Mouse (Mus musculus): ENCODE results near the gene C1galt1c1. TPM values are rescaled to one million over a fixed set of nuclear protein-coding genes. Genes with fewer than 3 reads are reported as not detected.

The C1galt1c1 gene
- polyA plus RNA-seq, 1 experiment from 2014 or later, result 32.5 TPM

- Histone ChIP-seq H3K27ac (peak overlapping the region; percentile 86), H3K4me3 (replicated peaks) (peak overlapping the region; percentile 53), H3K4me2 (peak overlapping the region; percentile 58), H3K4me1 (no peaks in the 10 kb centered on the region), H3K9me3 (replicated peaks) (no peaks in the 10 kb centered on the region), H3K27me3 (no peaks in the 10 kb centered on the region), H3K9ac (peak overlapping the region; percentile 41), H3K36me3 (no peaks in the 10 kb centered on the region; the same call in 1 of the 2 replicates)
- WGBS, result 24% methylated on average over 3 of the region's 3 CpGs
- peak; percentile 71 for ATAC-seq (replicated peaks; ENCODE audit: low FRiP score)
Observed at GRCm38 (mm10) chrX:38600995-38601369, 33.9 kb downstream of the C1galt1c1 start.

GRCm38 (mm10) chrX:38600177-38600994 lies 34.5 kb downstream of the C1galt1c1 start, which contains the start of gene Mcts1:
Gene Mcts1, plus strand, starts transcription at chrX:38600578.
- WGBS, result 17% methylated on average over 26 of the region's 26 CpGs
- ATAC-seq (replicated peaks; ENCODE audit: low FRiP score), result peak; percentile 89
- Histone ChIP-seq H3K36me3 (no peaks in the 10 kb centered on the region), H3K4me1 (no peaks in the 10 kb centered on the region), H3K4me2 (peak within 1 kb of the TSS; percentile 58), H3K9ac (peak within 1 kb of the TSS; percentile 41), H3K4me3 (replicated peaks) (peak within 1 kb of the TSS; percentile 53), H3K9me3 (replicated peaks) (no peaks in the 10 kb centered on the region), H3K27me3 (no peaks in the 10 kb centered on the region), H3K27ac (peak within 1 kb of the TSS; percentile 86)

- Histone ChIP-seq H3K27me3 (no peaks in the 10 kb centered on the region), H3K4me1 (0 out of 2 replicates have a peak, but pooled peaks cover 4% of the 10 kb centered on the region), H3K27ac (no peak overlapping the region), H3K9me3 (replicated peaks) (no peaks in the 10 kb centered on the region), H3K4me3 (replicated peaks) (no peak overlapping the region), H3K9ac (no peak overlapping the region), H3K36me3 (no peaks in the 10 kb centered on the region), H3K4me2 (no peak overlapping the region)
- no peak for ATAC-seq (replicated peaks; ENCODE audit: low FRiP score)
- 48% methylated on average over 5 of the region's 5 CpGs for WGBS
Observed at GRCm38 (mm10) chrX:38593180-38593889, 41.6 kb downstream of the C1galt1c1 start.

- ATAC-seq (replicated peaks; ENCODE audit: low FRiP score), result no peak
- no peak overlapping the region for H3K9ac ChIP-seq
- WGBS, result 82% methylated on average over 3 of the region's 3 CpGs
- no peaks in the 10 kb centered on the region for H3K36me3 ChIP-seq
- H3K27ac ChIP-seq, result no peak overlapping the region
- H3K27me3 ChIP-seq, result no peaks in the 10 kb centered on the region
- no peaks in the 10 kb centered on the region for H3K9me3 ChIP-seq (replicated peaks)
- 0 out of 2 replicates have a peak, but pooled peaks cover 4% of the 10 kb centered on the region for H3K4me1 ChIP-seq
- H3K4me3 ChIP-seq (replicated peaks), result no peak overlapping the region
- H3K4me2 ChIP-seq, result no peak overlapping the region
Observed at GRCm38 (mm10) chrX:38591749-38592148, 43.1 kb downstream of the C1galt1c1 start.

- ATAC-seq (replicated peaks; ENCODE audit: low FRiP score), result no peak; the same call in 1 of the 2 replicates
- 0 out of 2 replicates have a peak overlapping the region, but pooled peaks have one; percentile 48 for H3K27ac ChIP-seq
Observed at GRCm38 (mm10) chrX:38589827-38590226, 45.1 kb downstream of the C1galt1c1 start.

GRCm38 (mm10) chrX:38583261-38583660 lies 51.6 kb downstream of the C1galt1c1 start:
- Histone ChIP-seq H3K9ac (no peak overlapping the region), H3K4me3 (replicated peaks) (no peak overlapping the region), H3K36me3 (no peaks in the 10 kb centered on the region), H3K4me1 (no peaks in the 10 kb centered on the region), H3K27ac (no peak overlapping the region), H3K9me3 (replicated peaks) (no peaks in the 10 kb centered on the region), H3K4me2 (no peak overlapping the region), H3K27me3 (no peaks in the 10 kb centered on the region)
- ATAC-seq (replicated peaks; ENCODE audit: low FRiP score), result no peak

More at GRCm38 (mm10) chrX:38589827-38590226, 45.1 kb downstream of the C1galt1c1 start:
- Histone ChIP-seq H3K36me3 (no peaks in the 10 kb centered on the region), H3K9ac (no peak overlapping the region), H3K4me1 (0 out of 2 replicates have a peak, but pooled peaks cover 4% of the 10 kb centered on the region), H3K9me3 (replicated peaks) (no peaks in the 10 kb centered on the region), H3K27me3 (no peaks in the 10 kb centered on the region), H3K4me2 (no peak overlapping the region), H3K4me3 (replicated peaks) (no peak overlapping the region)
- 30% methylated on average over 4 of the region's 4 CpGs for WGBS

- H3K36me3 ChIP-seq, result no peaks in the 10 kb centered on the region
- H3K4me1 ChIP-seq, result no peaks in the 10 kb centered on the region
- no peaks in the 10 kb centered on the region for H3K27me3 ChIP-seq
- no peak overlapping the region for H3K9ac ChIP-seq
- no peak overlapping the region for H3K4me3 ChIP-seq (replicated peaks)
- no peak for ATAC-seq (replicated peaks; ENCODE audit: low FRiP score)
- no peaks in the 10 kb centered on the region for H3K9me3 ChIP-seq (replicated peaks)
- H3K4me2 ChIP-seq, result no peak overlapping the region
- H3K27ac ChIP-seq, result no peak overlapping the region
- WGBS, result 95% methylated on average over 1 of the region's 1 CpGs
Observed at GRCm38 (mm10) chrX:38581140-38581539, 53.7 kb downstream of the C1galt1c1 start.

Other genes with a start within 250 kb of the C1galt1c1 start
- 154 and 157 TPM in 2 replicates for gene Lamp2, start 178.6 kb downstream of the C1galt1c1 start, polyA plus RNA-seq (2015; fragmentation: Nextera tagmentation; extraction: Ambion mirVana)
- gene Cul4b, start 58.9 kb downstream of the C1galt1c1 start, polyA plus RNA-seq (2015; fragmentation: Nextera tagmentation; extraction: Ambion mirVana), result 31.5 and 32.4 TPM in 2 replicates
- gene Mcts1, start 34.5 kb downstream of the C1galt1c1 start, polyA plus RNA-seq (2015; fragmentation: Nextera tagmentation; extraction: Ambion mirVana), result 84.3 and 91.2 TPM in 2 replicates
- not detected in 2 replicates for gene 6030498E09Rik, start 137.6 kb upstream of the C1galt1c1 start, polyA plus RNA-seq (2015; fragmentation: Nextera tagmentation; extraction: Ambion mirVana)